Mouse (Mus musculus): ENCODE data around the gene Myom1.

Myom1 gene

GRCm38 (mm10) chr17:71014911-71015310 lies 12.5 kb downstream of the Myom1 start:
- no peak for DNase-seq (ENCODE audit: low read depth, low spot score)

- no peak for DNase-seq (ENCODE audit: low read depth, low spot score)
Measured at GRCm38 (mm10) chr17:71017457-71017998, 15.1 kb downstream of the Myom1 start.

- DNase-seq (ENCODE audit: low read depth, low spot score), result no peak
Measured at GRCm38 (mm10) chr17:71018151-71018550, 15.7 kb downstream of the Myom1 start.

GRCm38 (mm10) chr17:71018616-71019308 lies 16.3 kb downstream of the Myom1 start:
- DNase-seq (ENCODE audit: low read depth, low spot score), result no peak

- no peak for DNase-seq (ENCODE audit: low read depth, low spot score)
Measured at GRCm38 (mm10) chr17:71019309-71019655, 16.8 kb downstream of the Myom1 start.

- DNase-seq (ENCODE audit: low read depth, low spot score), result no peak
Measured at GRCm38 (mm10) chr17:71019860-71020259, 17.4 kb downstream of the Myom1 start.

GRCm38 (mm10) chr17:71022841-71023240 lies 20.4 kb downstream of the Myom1 start:
- no peak for DNase-seq (ENCODE audit: low read depth, low spot score)

- no peak for DNase-seq (ENCODE audit: low read depth, low spot score)
Measured at GRCm38 (mm10) chr17:71024071-71024470, 21.6 kb downstream of the Myom1 start.

- DNase-seq (ENCODE audit: low read depth, low spot score), result no peak
Measured at GRCm38 (mm10) chr17:71025922-71026321, 23.5 kb downstream of the Myom1 start.

GRCm38 (mm10) chr17:71027186-71027585 lies 24.8 kb downstream of the Myom1 start:
- DNase-seq (ENCODE audit: low read depth, low spot score), result no peak

- DNase-seq (ENCODE audit: low read depth, low spot score), result no peak
Measured at GRCm38 (mm10) chr17:71032719-71033118, 30.3 kb downstream of the Myom1 start.

- DNase-seq (ENCODE audit: low read depth, low spot score), result no peak
Measured at GRCm38 (mm10) chr17:71034472-71034871, 32.0 kb downstream of the Myom1 start.

GRCm38 (mm10) chr17:71037188-71037587 lies 34.8 kb downstream of the Myom1 start:
- no peak for DNase-seq (ENCODE audit: low read depth, low spot score)

GRCm38 (mm10) chr17:71038812-71039211 lies 36.4 kb downstream of the Myom1 start:
- DNase-seq (ENCODE audit: low read depth, low spot score), result no peak

GRCm38 (mm10) chr17:71039851-71040581 lies 37.6 kb downstream of the Myom1 start:
- DNase-seq (ENCODE audit: low read depth, low spot score), result no peak

GRCm38 (mm10) chr17:71040582-71040880 lies 38.1 kb downstream of the Myom1 start:
- no peak for DNase-seq (ENCODE audit: low read depth, low spot score)

GRCm38 (mm10) chr17:71042645-71043044 lies 40.2 kb downstream of the Myom1 start:
- DNase-seq (ENCODE audit: low read depth, low spot score), result no peak

- DNase-seq (ENCODE audit: low read depth, low spot score), result no peak
Measured at GRCm38 (mm10) chr17:71045591-71045990, 43.2 kb downstream of the Myom1 start.

GRCm38 (mm10) chr17:71046856-71047255 lies 44.4 kb downstream of the Myom1 start:
- no peak for DNase-seq (ENCODE audit: low read depth, low spot score)

GRCm38 (mm10) chr17:71049292-71049691 lies 46.9 kb downstream of the Myom1 start:
- DNase-seq (ENCODE audit: low read depth, low spot score), result no peak

GRCm38 (mm10) chr17:71053134-71053708 lies 50.8 kb downstream of the Myom1 start:
- DNase-seq (ENCODE audit: low read depth, low spot score), result no peak

- DNase-seq (ENCODE audit: low read depth, low spot score), result no peak
Measured at GRCm38 (mm10) chr17:71055203-71055894, 52.9 kb downstream of the Myom1 start.

Data from R1 (cell line).